Mouse (Mus musculus): ENCODE results near the gene Myo6. TPM values are rescaled to one million over a fixed set of nuclear protein-coding genes. Genes with fewer than 3 reads are reported as not detected.

Myo6 gene
- polyA plus RNA-seq, 1 experiment, result 19.7 TPM

DNA sequence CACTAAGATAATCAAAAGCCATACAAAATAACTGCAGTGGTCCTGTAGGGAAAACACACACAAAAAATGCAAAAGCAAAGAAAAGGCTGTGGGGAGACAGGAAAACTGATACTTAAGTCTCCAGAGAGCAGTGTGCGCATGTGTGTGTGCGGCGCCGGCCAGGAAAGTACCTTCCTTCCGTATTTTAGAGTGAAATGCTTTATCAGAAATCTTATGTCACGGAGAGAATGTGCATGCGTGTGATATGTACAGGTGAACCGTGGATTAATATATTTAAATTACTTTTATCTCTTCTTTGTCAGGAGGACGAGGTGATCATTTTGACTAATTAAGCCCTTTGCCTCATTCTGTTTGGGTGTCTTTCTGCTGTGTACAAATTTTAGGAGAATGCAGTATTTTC is 88.4 kb downstream of the Myo6 start:
- TF ChIP-seq GATA1 (IDR thresholded peaks at IDR 0.05; ENCODE audit: low read length), result no peak

GRCm38 (mm10) chr9:80256561-80256960 is 91.7 kb downstream of the Myo6 start:
- no peak for TF ChIP-seq GATA1 (IDR thresholded peaks at IDR 0.05; ENCODE audit: low read length)

DNA sequence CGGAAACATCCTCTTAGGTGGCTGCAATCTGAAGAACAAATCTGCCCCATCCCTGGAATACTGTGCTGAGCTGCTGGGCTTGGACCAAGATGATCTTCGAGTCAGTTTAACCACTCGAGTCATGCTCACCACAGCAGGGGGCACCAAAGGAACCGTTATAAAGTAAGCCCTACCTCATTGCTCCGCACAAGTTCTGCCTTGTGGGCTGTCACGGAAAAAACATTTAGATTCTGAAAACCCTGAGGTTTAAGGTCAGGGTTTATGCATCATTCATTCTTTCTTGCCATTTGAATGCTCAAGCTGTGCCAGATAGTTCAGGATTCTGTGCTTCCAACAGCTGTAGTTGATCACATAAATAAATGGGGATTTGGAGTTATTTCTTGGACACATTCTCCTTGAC is 93.6 kb downstream of the Myo6 start:
- TF ChIP-seq GATA1 (IDR thresholded peaks at IDR 0.05; ENCODE audit: low read length), result no peak

GRCm38 (mm10) chr9:80260905-80261304 is 96.1 kb downstream of the Myo6 start:
- no peak for TF ChIP-seq GATA1 (IDR thresholded peaks at IDR 0.05; ENCODE audit: low read length)

DNA sequence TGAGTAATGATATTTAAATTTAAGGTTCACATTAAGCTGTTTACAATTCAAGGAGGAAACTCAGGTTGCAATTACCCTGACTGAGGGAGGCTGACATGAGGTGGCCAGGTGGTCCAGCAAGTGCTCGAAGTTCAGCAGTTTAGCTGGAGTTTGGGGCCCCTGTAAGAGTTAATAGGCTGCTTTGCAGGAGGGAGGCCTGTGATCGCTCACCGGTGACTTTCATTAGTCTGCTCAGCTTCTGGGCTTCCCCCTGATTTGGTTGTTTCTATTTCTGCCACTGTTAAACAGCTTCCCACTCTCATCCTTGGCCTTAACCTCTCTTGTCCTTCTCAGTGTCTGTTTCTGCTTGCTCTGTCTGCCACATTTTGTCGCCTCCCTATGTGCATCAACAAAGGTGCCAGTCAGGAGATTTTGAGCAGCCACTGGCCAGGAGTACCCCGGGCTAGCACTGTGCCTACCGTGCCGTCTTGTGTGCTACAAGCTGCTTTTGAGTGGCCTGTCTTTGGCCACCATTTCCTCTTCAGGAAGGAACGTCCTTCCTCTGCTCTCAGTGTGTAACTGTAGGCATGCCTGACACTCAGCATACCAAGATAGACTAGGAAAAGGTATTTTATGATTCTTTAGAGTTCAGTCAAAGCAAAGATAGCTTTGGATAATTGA is 97.7 kb downstream of the Myo6 start:
- no peak for TF ChIP-seq GATA1 (IDR thresholded peaks at IDR 0.05; ENCODE audit: low read length)

- TF ChIP-seq GATA1 (IDR thresholded peaks at IDR 0.05; ENCODE audit: low read length), result no peak
Measured at GRCm38 (mm10) chr9:80266086-80266485, 101.3 kb downstream of the Myo6 start.

- TF ChIP-seq GATA1 (IDR thresholded peaks at IDR 0.05; ENCODE audit: low read length), result no peak
Measured at GRCm38 (mm10) chr9:80266507-80266906, 101.7 kb downstream of the Myo6 start.

GRCm38 (mm10) chr9:80269596-80269995 is 104.8 kb downstream of the Myo6 start:
- TF ChIP-seq GATA1 (IDR thresholded peaks at IDR 0.05; ENCODE audit: low read length), result no peak

DNA sequence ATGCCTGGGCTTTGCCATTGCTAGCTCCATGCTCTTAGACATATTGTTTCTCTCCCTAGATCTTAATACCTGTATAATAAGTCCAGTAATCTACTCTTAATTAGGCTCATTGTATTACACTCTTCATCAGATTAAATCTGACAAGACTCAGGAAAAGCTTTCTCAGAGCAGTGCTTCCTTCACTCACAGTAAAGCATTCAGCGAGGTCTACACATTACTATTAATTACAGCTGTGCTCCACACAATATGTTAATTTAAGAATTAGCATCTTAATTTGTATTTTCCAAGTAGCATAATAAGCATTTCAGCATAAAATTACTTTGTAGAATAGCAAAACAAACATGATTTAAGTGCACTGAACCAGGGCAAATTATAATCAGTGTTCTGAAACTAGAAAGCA is 108.1 kb downstream of the Myo6 start:
- no peak for TF ChIP-seq GATA1 (IDR thresholded peaks at IDR 0.05; ENCODE audit: low read length)

DNA sequence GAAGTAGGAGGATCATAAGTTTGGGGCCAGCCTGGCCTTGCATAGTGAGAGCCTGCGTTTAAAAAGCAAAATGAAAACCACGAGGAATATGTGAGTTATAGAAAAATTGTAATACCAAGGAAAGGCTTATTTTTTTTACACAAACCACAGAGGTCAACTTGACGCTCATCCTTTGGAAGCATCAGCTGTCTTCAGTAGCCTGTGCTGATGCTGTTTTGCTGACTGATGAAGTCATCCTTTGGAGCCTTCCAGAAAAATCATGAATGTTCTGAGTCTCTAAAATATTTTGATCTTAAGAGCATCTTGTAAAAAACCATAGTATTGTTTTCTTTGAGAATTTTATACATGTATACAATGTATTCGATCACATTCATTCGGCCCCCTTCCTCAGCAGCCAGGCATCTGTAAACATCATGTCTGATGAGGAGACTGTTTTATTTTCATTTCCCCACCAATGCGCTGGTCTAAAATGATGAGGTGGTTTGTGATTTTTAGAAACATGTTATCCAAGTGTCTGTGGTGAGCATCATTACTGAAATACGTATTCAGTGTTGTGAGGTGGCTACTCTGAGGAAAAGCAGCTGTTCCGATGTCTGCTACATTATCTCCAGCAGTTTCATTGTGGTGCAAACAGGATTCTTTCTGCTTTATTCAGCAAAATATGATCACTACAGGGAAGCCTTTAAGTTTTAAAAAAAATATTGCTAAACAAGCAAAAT is 110.4 kb downstream of the Myo6 start:
- no peak for TF ChIP-seq GATA1 (IDR thresholded peaks at IDR 0.05; ENCODE audit: low read length)

DNA sequence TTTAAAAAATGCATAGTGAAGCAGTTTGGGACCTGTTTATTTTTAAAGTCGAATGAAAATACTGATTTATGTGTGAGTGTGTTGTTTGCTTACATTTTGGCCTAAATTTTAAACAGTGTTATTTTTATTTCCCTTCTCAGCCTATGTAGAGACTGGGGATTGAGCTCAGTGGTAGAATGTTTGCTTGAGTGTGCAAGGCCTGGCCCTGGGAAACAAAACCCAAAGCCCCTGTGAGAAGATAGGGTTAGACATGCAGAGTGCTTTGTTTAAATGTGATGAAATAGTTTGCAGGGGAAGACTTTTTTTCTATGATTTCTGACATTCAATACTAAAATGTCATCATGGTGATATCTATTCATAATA is 110.9 kb downstream of the Myo6 start:
- no peak for TF ChIP-seq GATA1 (IDR thresholded peaks at IDR 0.05; ENCODE audit: low read length)

DNA sequence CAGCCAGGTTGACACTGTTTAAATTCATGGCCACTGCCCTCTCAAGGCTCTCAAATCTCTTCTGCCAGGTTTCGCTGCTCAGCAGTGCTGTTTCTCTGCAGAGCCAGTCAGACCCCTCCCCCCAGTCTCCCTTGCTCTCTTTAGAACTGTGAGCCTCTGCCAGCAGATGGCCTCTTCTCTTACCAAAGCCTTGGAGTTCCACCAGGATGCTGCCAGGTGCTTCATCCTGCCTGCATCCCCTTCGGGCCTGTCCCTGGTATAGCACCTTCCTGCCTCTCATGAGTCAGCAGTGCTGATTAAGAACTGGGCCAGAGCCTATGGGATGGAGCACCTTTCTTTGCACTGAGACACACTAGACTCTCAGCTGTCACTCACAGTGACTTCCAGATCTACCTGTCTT is 112.3 kb downstream of the Myo6 start:
- TF ChIP-seq GATA1 (IDR thresholded peaks at IDR 0.05; ENCODE audit: low read length), result no peak

DNA sequence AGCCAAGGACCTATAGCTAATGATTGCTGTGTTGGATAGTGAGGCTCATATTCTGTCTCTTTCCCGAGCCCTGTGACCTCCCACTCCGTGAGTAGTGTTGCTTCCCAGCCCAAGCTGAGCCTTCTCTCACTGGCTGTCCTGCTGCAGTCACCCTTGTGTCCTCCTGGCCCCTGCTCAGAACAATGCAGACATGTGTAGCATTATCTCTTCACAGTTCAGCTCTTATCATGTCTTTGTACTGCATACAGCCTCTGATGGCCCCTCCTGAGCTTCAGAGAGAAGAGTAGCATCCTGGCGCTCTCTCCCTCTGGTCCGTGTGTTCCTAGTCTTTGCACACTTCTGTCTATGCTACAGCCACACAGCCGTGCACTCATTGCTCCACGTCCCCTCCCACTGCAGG is 112.9 kb downstream of the Myo6 start:
- TF ChIP-seq GATA1 (IDR thresholded peaks at IDR 0.05; ENCODE audit: low read length), result no peak

GRCm38 (mm10) chr9:80280724-80281123 is 115.9 kb downstream of the Myo6 start:
- no peak for TF ChIP-seq GATA1 (IDR thresholded peaks at IDR 0.05; ENCODE audit: low read length)

GRCm38 (mm10) chr9:80282426-80282825 is 117.6 kb downstream of the Myo6 start:
- no peak for TF ChIP-seq GATA1 (IDR thresholded peaks at IDR 0.05; ENCODE audit: low read length)

DNA sequence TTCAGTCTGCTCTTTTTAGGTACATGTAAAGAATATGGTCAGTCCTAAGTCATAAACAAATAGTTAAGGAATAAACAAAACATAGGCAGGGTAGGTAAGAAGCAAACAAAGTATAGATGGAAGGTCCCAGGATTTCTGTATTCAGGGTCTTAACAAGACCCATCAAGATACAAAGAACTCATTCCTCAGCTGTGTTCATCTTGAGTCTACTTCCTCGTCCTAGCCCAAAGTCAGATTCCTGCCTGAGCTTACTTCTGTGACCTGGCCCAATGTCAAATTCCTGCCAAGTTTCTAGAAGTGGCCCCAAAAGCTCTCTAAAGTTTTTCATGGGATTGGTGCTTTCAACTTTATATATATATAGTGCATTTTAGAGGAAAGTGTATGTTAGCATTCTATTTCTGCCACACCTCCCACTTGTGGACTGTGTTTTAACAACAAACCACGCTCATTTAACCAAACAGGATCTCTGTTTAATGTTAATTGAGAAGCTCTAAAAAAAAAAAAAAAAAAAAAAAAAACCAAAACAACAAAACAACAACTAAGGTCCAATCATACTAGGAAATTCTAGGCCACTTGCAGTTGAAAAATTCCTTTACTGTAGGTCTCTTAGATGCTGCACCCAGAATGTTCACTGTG is 119.8 kb downstream of the Myo6 start:
- TF ChIP-seq GATA1 (IDR thresholded peaks at IDR 0.05; ENCODE audit: low read length), result no peak

- no peak for TF ChIP-seq GATA1 (IDR thresholded peaks at IDR 0.05; ENCODE audit: low read length)
Measured at GRCm38 (mm10) chr9:80286845-80287244, 122.0 kb downstream of the Myo6 start.

Measured in G1E-ER4 (cell line).